Mouse (Mus musculus) olfactory bulb, adult 2 months (tissue): ENCODE results near the gene Mbd5.

Experiments used
- CTCF ChIP-seq: fragments of 200-500 bp; IDR thresholded peaks from 2 replicates; pipeline ENCODE4 v1.5.1; 2012; ENCODE audit warnings: low read depth, mild to moderate bottlenecking, low read length, moderate library complexity; ENCODE audit not compliant: insufficient read depth
- POLR2A ChIP-seq: fragments of 200-500 bp; IDR thresholded peaks from 2 replicates; pipeline ENCODE4 v1.6.1; 2012; ENCODE audit warnings: mild to moderate bottlenecking, low read depth, low read length, moderate library complexity; ENCODE audit not compliant: insufficient read depth

GRCm38 (mm10) chr2:49349813-49350212 lies 400.5 kb downstream of the Mbd5 start:
- TF ChIP-seq POLR2A, result no peak
- TF ChIP-seq CTCF, result no peak
